10 mouse cellular contexts compared by ENCODE assay signal in the genomic region with DNA sequence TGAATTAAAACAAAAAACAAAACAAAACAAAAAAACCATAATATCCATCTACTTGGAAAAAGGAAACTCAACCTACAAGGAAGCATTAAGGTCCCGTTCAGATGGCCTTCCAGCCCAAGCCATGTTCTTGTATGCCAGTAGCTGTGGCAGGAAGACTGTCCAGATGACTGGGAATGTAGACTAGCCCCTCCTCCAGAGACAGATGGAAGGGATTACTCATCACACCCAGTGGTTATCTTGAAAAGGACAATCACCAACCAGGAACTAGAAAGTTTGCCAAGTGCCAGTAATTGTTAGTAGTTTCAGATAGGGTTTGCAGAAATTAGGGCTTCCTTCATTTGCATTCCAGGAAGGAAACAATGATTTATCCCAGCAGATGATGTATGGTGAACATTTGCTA. TPM values are rescaled to one million over a fixed set of nuclear protein-coding genes. Genes with fewer than 3 reads are reported as not detected.
A peak's percentile ranks its signal among the peaks of the same experiment; 100 is the strongest.
DNase-seq lines count a peak whose midpoint lies in the region; ATAC-seq and TF ChIP-seq lines count a peak whose summit lies in the region.
"Had no signal": no experiment of that assay in that cellular context is flagged by ENCODE, and none has a peak within 500 bp of the region (broad histone marks: within the 10 kb centered on the region; RNA-seq: fewer than 3 reads in every experiment).

No protein-coding gene starts in this region.

- TF ChIP-seq CTCF in small intestine, adult 2 months (IDR thresholded peaks at IDR 0.05; ENCODE audit: extremely low read depth, insufficient read length, insufficient replicate concordance, low read depth, low read length) = no peak

- peak; percentile 56 for ATAC-seq in intestine, embryonic 15.5 days
- no peak for ATAC-seq in midbrain, embryonic 13.5 days

- H3K27me3 ChIP-seq in intestine, embryonic 15.5 days (replicated peaks) = no peaks in the 10 kb centered on the region
- no peaks in the 10 kb centered on the region for H3K27me3 ChIP-seq in small intestine, adult 2 months (ENCODE audit: control insufficient read depth, insufficient read depth, low read length)
- H3K27me3 ChIP-seq in midbrain, embryonic 13.5 days = no peaks in the 10 kb centered on the region
- H3K27me3 ChIP-seq: kidney, embryonic 15.5 days had no signal

- no peak overlapping the region for H3K4me3 ChIP-seq in intestine, embryonic 15.5 days (replicated peaks)
- no peak overlapping the region for H3K4me3 ChIP-seq in small intestine, adult 2 months (ENCODE audit: low read depth, low read length)
- H3K4me3 ChIP-seq in midbrain, embryonic 13.5 days (replicated peaks) = no peak overlapping the region
- H3K4me3 ChIP-seq: kidney, embryonic 15.5 days had no signal

- 67% methylated on average over 1 of the region's 1 CpGs for WGBS in intestine, embryonic 15.5 days
- WGBS in small intestine, adult 2 months = 15% methylated on average over 1 of the region's 1 CpGs
- 89% methylated on average over 1 of the region's 1 CpGs for WGBS in midbrain, embryonic 13.5 days

- TF ChIP-seq POLR2A in small intestine, adult 2 months (IDR thresholded peaks at IDR 0.05; ENCODE audit: low read depth, low read length) = no peak

- H3K27ac ChIP-seq in intestine, embryonic 15.5 days = no peak overlapping the region
- peak overlapping the region; percentile 81 for H3K27ac ChIP-seq in small intestine, adult 2 months (ENCODE audit: insufficient read depth, low read depth, low read length)
- no peak overlapping the region for H3K27ac ChIP-seq in midbrain, embryonic 13.5 days
- H3K27ac ChIP-seq: kidney, embryonic 15.5 days had no signal

- no peaks in the 10 kb centered on the region for H3K4me1 ChIP-seq in intestine, embryonic 15.5 days (replicated peaks)
- peaks cover 10% of the 10 kb centered on the region for H3K4me1 ChIP-seq in small intestine, adult 2 months (ENCODE audit: control insufficient read depth, insufficient read depth, insufficient read length, low read length)
- H3K4me1 ChIP-seq in midbrain, embryonic 13.5 days (replicated peaks) = no peaks in the 10 kb centered on the region

- no peaks in the 10 kb centered on the region for H3K9me3 ChIP-seq in intestine, embryonic 15.5 days
- no peaks in the 10 kb centered on the region for H3K9me3 ChIP-seq in midbrain, embryonic 13.5 days
- H3K9me3 ChIP-seq: kidney, embryonic 15.5 days had no signal

- H3K36me3 ChIP-seq in intestine, embryonic 15.5 days = no peaks in the 10 kb centered on the region
- H3K36me3 ChIP-seq in small intestine, adult 2 months (ENCODE audit: control insufficient read depth, insufficient read depth, low read length) = peaks cover 12% of the 10 kb centered on the region
- no peaks in the 10 kb centered on the region for H3K36me3 ChIP-seq in midbrain, embryonic 13.5 days
- H3K36me3 ChIP-seq: kidney, embryonic 15.5 days had no signal

- peak; percentile 18 for DNase-seq in cerebellum, adult 9-10 months
- no peak for DNase-seq in cerebellum, adult 11-12 months
- peak; percentile 6 for DNase-seq in retina, postnatal 1 day
- DNase-seq in retina, embryonic 14.5 days (ENCODE audit: low spot score) = no peak
- no peak for DNase-seq in embryo, embryonic 11 days

- H3K9ac ChIP-seq in intestine, embryonic 15.5 days = no peak overlapping the region
- H3K9ac ChIP-seq in midbrain, embryonic 13.5 days (replicated peaks) = no peak overlapping the region
- H3K9ac ChIP-seq: kidney, embryonic 15.5 days had no signal

- H3K4me2 ChIP-seq in intestine, embryonic 15.5 days (replicated peaks) = no peak overlapping the region
- no peak overlapping the region for H3K4me2 ChIP-seq in midbrain, embryonic 13.5 days (replicated peaks)
- H3K4me2 ChIP-seq: kidney, embryonic 15.5 days had no signal

RNA-seq across cellular contexts. Expression of a gene that starts 33.1 kb away (rescaled TPM):
- 2.0 and 2.3 TPM in 2 replicates for polyA plus RNA-seq in intestine, embryonic 15.5 days (2015; fragmentation: Nextera tagmentation; extraction: Ambion mirVana)
- 12.0 and 15.2 TPM in 2 replicates for polyA plus RNA-seq in small intestine, adult 2 months (2012; rRNA removed)
- polyA plus RNA-seq in midbrain, embryonic 13.5 days (2015; fragmentation: Nextera tagmentation; extraction: Ambion mirVana) = 0.08 and 0.18 TPM in 2 replicates
- polyA plus RNA-seq: heart, postnatal 0 days had no signal

Comparison
In these comparisons a context has a peak if more than half of its experiments do, and no peak if none do; other contexts are left out.
1. DNase-seq: peak in cerebellum, adult 9-10 months (single experiment) and retina, postnatal 1 day (single experiment); none in cerebellum, adult 11-12 months (single experiment), retina, embryonic 14.5 days (single experiment) and embryo, embryonic 11 days (single experiment).